Mouse (Mus musculus) spleen, postnatal 10 days (tissue): Measurements from ENCODE around the gene Podn.
"Not testable (repeated sequence)": the region's sequence is repeated elsewhere in the genome, so short reads cannot be mapped to it uniquely, and the experiment has no call there.

Experiments used
- DNase-seq, 2 experiments: peaks; one replicate each; pipeline ENCODE4 v3.0.0; 2021 to 2022; ENCODE audit warnings: low spot score in 2 of 2

Gene Podn

GRCm38 (mm10) chr4:108096345-108096744, at the start of gene Podn:
TSS of gene Podn (minus strand) at chr4:108096445.
- no peak for DNase-seq

- not testable (repeated sequence) for DNase-seq
Observed at GRCm38 (mm10) chr4:108145554-108145953, 49.3 kb upstream of the Podn start.

- DNase-seq, result no peak
Observed at GRCm38 (mm10) chr4:108144880-108145279, 48.6 kb upstream of the Podn start, which contains the start of gene Scp2. TSS of gene Scp2 (minus strand) at chr4:108144998.

- DNase-seq, result no peak
Observed at GRCm38 (mm10) chr4:108143778-108144177, 47.5 kb upstream of the Podn start.

- not testable (repeated sequence) for DNase-seq
Observed at GRCm38 (mm10) chr4:108143178-108143577, 46.9 kb upstream of the Podn start.

GRCm38 (mm10) chr4:108136938-108137337, 40.7 kb upstream of the Podn start:
- no peak for DNase-seq

GRCm38 (mm10) chr4:108130452-108130851, 34.2 kb upstream of the Podn start:
- no peak for DNase-seq

GRCm38 (mm10) chr4:108128339-108128738, 32.1 kb upstream of the Podn start:
- DNase-seq, result no peak

- no peak for DNase-seq
Observed at GRCm38 (mm10) chr4:108127516-108127915, 31.3 kb upstream of the Podn start.

GRCm38 (mm10) chr4:108126260-108126659, 30.0 kb upstream of the Podn start:
- no peak for DNase-seq

GRCm38 (mm10) chr4:108124104-108124503, 27.9 kb upstream of the Podn start:
- DNase-seq, result no peak

GRCm38 (mm10) chr4:108117924-108118876, 22.0 kb upstream of the Podn start:
- DNase-seq, result peak; percentile 82 to 92

GRCm38 (mm10) chr4:108117488-108117887, 21.2 kb upstream of the Podn start:
- DNase-seq, result no peak

- DNase-seq, result no peak
Observed at GRCm38 (mm10) chr4:108116466-108116865, 20.2 kb upstream of the Podn start.

GRCm38 (mm10) chr4:108110706-108111105, 14.5 kb upstream of the Podn start:
- no peak for DNase-seq

GRCm38 (mm10) chr4:108109728-108110127, 13.5 kb upstream of the Podn start:
- no peak for DNase-seq

- DNase-seq, result no peak
Observed at GRCm38 (mm10) chr4:108092741-108093397, 3.4 kb downstream of the Podn start.

GRCm38 (mm10) chr4:108083993-108084392, 12.3 kb downstream of the Podn start:
- no peak for DNase-seq

GRCm38 (mm10) chr4:108083032-108083735, 13.1 kb downstream of the Podn start:
- no peak for DNase-seq

GRCm38 (mm10) chr4:108082401-108082806, 13.8 kb downstream of the Podn start:
- no peak for DNase-seq

- no peak for DNase-seq
Observed at GRCm38 (mm10) chr4:108080876-108081275, 15.4 kb downstream of the Podn start.

GRCm38 (mm10) chr4:108079762-108080161, 16.5 kb downstream of the Podn start:
- no peak for DNase-seq
